ENCODE assay signal across 8 mouse cellular contexts in genomic region chr7:30957367-30957783, GRCm38 (mm10). TPM values are rescaled to one million over a fixed set of nuclear protein-coding genes. Genes with fewer than 3 reads are reported as not detected.
DNase-seq lines count a peak whose midpoint lies in the region; ATAC-seq and TF ChIP-seq lines count a peak whose summit lies in the region.

No protein-coding gene starts in this region.

- H3K4me1 ChIP-seq in embryonic facial prominence, embryonic 14.5 days (ENCODE audit: control insufficient read depth, insufficient read depth, low read length) = peaks cover 12% of the 10 kb centered on the region
- H3K4me1 ChIP-seq in kidney, embryonic 14.5 days (ENCODE audit: control insufficient read depth, insufficient read depth, low read length) = peaks cover 11% of the 10 kb centered on the region; the same call in 1 of the 2 replicates
- H3K4me1 ChIP-seq in limb, embryonic 15.5 days = peaks cover 23% of the 10 kb centered on the region

- H3K4me3 ChIP-seq in embryonic facial prominence, embryonic 14.5 days (ENCODE audit: low read depth, low read length) = peak overlapping the region; percentile 96
- H3K4me3 ChIP-seq in kidney, embryonic 14.5 days (ENCODE audit: low read length) = peak overlapping the region; percentile 82
- H3K4me3 ChIP-seq in limb, embryonic 15.5 days = peak overlapping the region; percentile 92
- H3K4me3 ChIP-seq in myocyte = peak overlapping the region; percentile 32

- H3ac ChIP-seq in myocyte (ENCODE audit: control insufficient read depth, insufficient read length) = peak overlapping the region; percentile 89

- peak overlapping the region; percentile 99 for H3K27ac ChIP-seq in embryonic facial prominence, embryonic 14.5 days (replicated peaks; ENCODE audit: low read depth, low read length)
- H3K27ac ChIP-seq in kidney, embryonic 14.5 days (ENCODE audit: low read depth, low read length) = peak overlapping the region; percentile 98
- peak overlapping the region; percentile 99 for H3K27ac ChIP-seq in limb, embryonic 15.5 days

- H3K36me3 ChIP-seq in embryonic facial prominence, embryonic 14.5 days (ENCODE audit: control insufficient read depth, insufficient read depth, low read length) = peaks cover 45% of the 10 kb centered on the region
- peaks cover 48% of the 10 kb centered on the region for H3K36me3 ChIP-seq in kidney, embryonic 14.5 days (ENCODE audit: control insufficient read depth, insufficient read depth, low read length)
- H3K36me3 ChIP-seq in limb, embryonic 15.5 days = peaks cover 37% of the 10 kb centered on the region
- no peaks in the 10 kb centered on the region for H3K36me3 ChIP-seq in myocyte (ENCODE audit: control insufficient read depth, insufficient read depth)
- peaks cover 5% of the 10 kb centered on the region for H3K36me3 ChIP-seq in splenic B cell, adult 2 months (ENCODE audit: control insufficient read depth, insufficient read depth, low read length, poor library complexity, severe bottlenecking)

- DNase-seq in 416B (ENCODE audit: low read depth) = peak; percentile 88
- DNase-seq in adrenal gland, postnatal 4 days (ENCODE audit: low spot score in 2 of 2) = peak; percentile 88 to 89
- DNase-seq in embryonic facial prominence, embryonic 14.5 days (ENCODE audit: low spot score) = peak; percentile 90
- DNase-seq in heart, adult 8-10 months (ENCODE audit: low spot score) = peak; percentile 94
- DNase-seq in splenic B cell, adult 2 months (ENCODE audit: low read depth, low spot score) = peak; percentile 93

- no peaks in the 10 kb centered on the region for H3K27me3 ChIP-seq in embryonic facial prominence, embryonic 14.5 days (replicated peaks; ENCODE audit: control insufficient read depth, insufficient read depth, low read length)
- H3K27me3 ChIP-seq in kidney, embryonic 14.5 days (ENCODE audit: control insufficient read depth, insufficient read depth, low read length) = no peaks in the 10 kb centered on the region
- H3K27me3 ChIP-seq in limb, embryonic 15.5 days = no peaks in the 10 kb centered on the region
- H3K27me3 ChIP-seq in myocyte (ENCODE audit: control insufficient read depth, insufficient read depth, insufficient read length) = no peaks in the 10 kb centered on the region
- H3K27me3 ChIP-seq in splenic B cell, adult 2 months (ENCODE audit: control insufficient read depth, insufficient read depth, low read length, poor library complexity, severe bottlenecking) = no peaks in the 10 kb centered on the region

- H3K9me3 ChIP-seq in embryonic facial prominence, embryonic 14.5 days (ENCODE audit: control insufficient read depth, low read length) = no peaks in the 10 kb centered on the region
- H3K9me3 ChIP-seq in kidney, embryonic 14.5 days (ENCODE audit: control insufficient read depth, low read length) = no peaks in the 10 kb centered on the region
- no peaks in the 10 kb centered on the region for H3K9me3 ChIP-seq in limb, embryonic 15.5 days

- WGBS in embryonic facial prominence, embryonic 14.5 days = under 1% methylated on average over 40 of the region's 43 CpGs
- under 1% methylated on average over 43 of the region's 43 CpGs for WGBS in kidney, embryonic 14.5 days
- WGBS in limb, embryonic 15.5 days = under 1% methylated on average over 43 of the region's 43 CpGs

- TF ChIP-seq POLR2A in myocyte (IDR thresholded peaks at IDR 0.05; ENCODE audit: insufficient read length, low read depth) = peak; percentile 84

- peak; percentile 74 for ATAC-seq in embryonic facial prominence, embryonic 14.5 days (ENCODE audit: low read depth)
- ATAC-seq in kidney, embryonic 14.5 days (ENCODE audit: low FRiP score, low TSS enrichment) = peak; percentile 53
- peak; percentile 73 for ATAC-seq in limb, embryonic 15.5 days (ENCODE audit: insufficient number of reproducible peaks, low FRiP score, low TSS enrichment, low read depth)

- peak overlapping the region; percentile 99 for H3K9ac ChIP-seq in embryonic facial prominence, embryonic 14.5 days (ENCODE audit: low read depth, low read length)
- peak overlapping the region; percentile 99 for H3K9ac ChIP-seq in kidney, embryonic 14.5 days (ENCODE audit: low read depth, low read length)
- peak overlapping the region; percentile 99 for H3K9ac ChIP-seq in limb, embryonic 15.5 days

- H3K4me2 ChIP-seq in embryonic facial prominence, embryonic 14.5 days (ENCODE audit: low read depth, low read length) = peak overlapping the region; percentile 79
- peak overlapping the region; percentile 87 for H3K4me2 ChIP-seq in kidney, embryonic 14.5 days (replicated peaks; ENCODE audit: low read depth, low read length)
- H3K4me2 ChIP-seq in limb, embryonic 15.5 days = peak overlapping the region; percentile 60
- H3K4me2 ChIP-seq in myocyte (ENCODE audit: low read depth) = peak overlapping the region; percentile 82

- peaks cover 8% of the 10 kb centered on the region for H3K79me2 ChIP-seq in myocyte (ENCODE audit: control insufficient read depth, insufficient read depth)

TF ChIP-seq in myocyte, 11 proteins besides CTCF, POLR2A, EP300 and RAD21:
- TF ChIP-seq SRF (IDR thresholded peaks at IDR 0.05; ENCODE audit: control insufficient read depth, insufficient read length, low read depth) = no peak
- TF ChIP-seq E2F4 (IDR thresholded peaks at IDR 0.05; ENCODE audit: insufficient read depth) = peak; percentile 3
- TF ChIP-seq CEBPB (IDR thresholded peaks at IDR 0.05; ENCODE audit: insufficient read depth, poor library complexity, severe bottlenecking) = no peak
- TF ChIP-seq POLR2AphosphoS2 (IDR thresholded peaks at IDR 0.05; ENCODE audit: insufficient read length, low read depth) = peak; percentile 89
- TF ChIP-seq MAX (IDR thresholded peaks at IDR 0.05; ENCODE audit: low read depth) = no peak
- TF ChIP-seq MYOD1 (IDR thresholded peaks at IDR 0.05; ENCODE audit: control insufficient read depth in 1 of 3, insufficient read length in 2 of 3, low read depth in 2 of 3) = no peak
- no peak for TF ChIP-seq USF1 (IDR thresholded peaks at IDR 0.05; ENCODE audit: low read depth)
- TF ChIP-seq MYOG (IDR thresholded peaks at IDR 0.05; ENCODE audit: control insufficient read depth in 1 of 3, insufficient read depth in 1 of 3, insufficient read length in 2 of 3, low read depth in 2 of 3) = no peak
- TF ChIP-seq TCF3 (IDR thresholded peaks at IDR 0.05; ENCODE audit: insufficient read length, low read depth) = no peak
- TF ChIP-seq REST (IDR thresholded peaks at IDR 0.05; ENCODE audit: insufficient read depth, insufficient read length) = no peak
- TF ChIP-seq TCF12 (IDR thresholded peaks at IDR 0.05; ENCODE audit: insufficient read depth, poor library complexity, severe bottlenecking) = no peak

RNA-seq across cellular contexts. Expression of gene Usf2, which starts 0.8 kb away (rescaled TPM):
- total RNA-seq in adrenal gland, postnatal 4 days (2021) = 100 to 1,000 TPM; 113 to 125 TPM
- polyA plus RNA-seq in embryonic facial prominence, embryonic 14.5 days (2014; fragmentation: Nextera tagmentation; extraction: Ambion mirVana) = 18.3 and 23.8 TPM in 2 replicates
- total RNA-seq in heart, adult 8-10 months (2022) = 100 to 1,000 TPM; 102 to 121 (median 107) TPM
- polyA plus RNA-seq in kidney, embryonic 14.5 days (2014; fragmentation: Nextera tagmentation; extraction: Ambion mirVana) = 21.1 and 29.2 TPM in 2 replicates
- polyA plus RNA-seq in limb, embryonic 15.5 days (2015; fragmentation: Nextera tagmentation; extraction: Ambion mirVana) = 22.3 and 23.4 TPM in 2 replicates
- polyA plus RNA-seq in myocyte (2012; fragmentation: generic; extraction: Trizol) = 88.6 TPM

RNA-seq across cellular contexts. Expression of gene Hamp, which starts 13.5 kb away (rescaled TPM):
- 10 to 100 TPM in 1 of 2 experiments, 1 to 10 TPM in 1; 2.3 to 36.9 TPM for total RNA-seq in adrenal gland, postnatal 4 days (2021)
- polyA plus RNA-seq in embryonic facial prominence, embryonic 14.5 days (2014; fragmentation: Nextera tagmentation; extraction: Ambion mirVana) = not detected in 2 replicates
- 10 to 100 TPM in 3 of 4 experiments, 1 to 10 TPM in 1; 9.3 to 31.5 (median 13.6) TPM for total RNA-seq in heart, adult 8-10 months (2022)
- not detected in 2 replicates for polyA plus RNA-seq in kidney, embryonic 14.5 days (2014; fragmentation: Nextera tagmentation; extraction: Ambion mirVana)
- not detected in 2 replicates for polyA plus RNA-seq in limb, embryonic 15.5 days (2015; fragmentation: Nextera tagmentation; extraction: Ambion mirVana)
- polyA plus RNA-seq in myocyte (2012; fragmentation: generic; extraction: Trizol) = not detected

RNA-seq across cellular contexts. Expression of gene Lsr, which starts 15.9 kb away (rescaled TPM):
- 10 to 100 TPM; 15.2 to 17.6 TPM for total RNA-seq in adrenal gland, postnatal 4 days (2021)
- polyA plus RNA-seq in embryonic facial prominence, embryonic 14.5 days (2014; fragmentation: Nextera tagmentation; extraction: Ambion mirVana) = 22.7 and 26.0 TPM in 2 replicates
- 1 to 10 TPM; 2.6 to 3.8 (median 3.1) TPM for total RNA-seq in heart, adult 8-10 months (2022)
- polyA plus RNA-seq in kidney, embryonic 14.5 days (2014; fragmentation: Nextera tagmentation; extraction: Ambion mirVana) = 48.5 and 57.1 TPM in 2 replicates
- 37.1 and 39.5 TPM in 2 replicates for polyA plus RNA-seq in limb, embryonic 15.5 days (2015; fragmentation: Nextera tagmentation; extraction: Ambion mirVana)
- 0.02 TPM for polyA plus RNA-seq in myocyte (2012; fragmentation: generic; extraction: Trizol)

RNA-seq across cellular contexts. Expression of gene Fam187b, which starts 16.2 kb away (rescaled TPM):
- total RNA-seq in adrenal gland, postnatal 4 days (2021) = under 1 TPM; 0.68 to 0.98 TPM
- 1.6 and 2.3 TPM in 2 replicates for polyA plus RNA-seq in embryonic facial prominence, embryonic 14.5 days (2014; fragmentation: Nextera tagmentation; extraction: Ambion mirVana)
- under 1 TPM in 2 of 4 experiments, not detected in 2; 0.25 TPM for total RNA-seq in heart, adult 8-10 months (2022)
- polyA plus RNA-seq in kidney, embryonic 14.5 days (2014; fragmentation: Nextera tagmentation; extraction: Ambion mirVana) = 5.3 TPM in 2 replicates
- 2.4 and 2.7 TPM in 2 replicates for polyA plus RNA-seq in limb, embryonic 15.5 days (2015; fragmentation: Nextera tagmentation; extraction: Ambion mirVana)
- not detected for polyA plus RNA-seq in myocyte (2012; fragmentation: generic; extraction: Trizol)

RNA-seq across cellular contexts. Expression of gene Hamp2, which starts 32.9 kb away (rescaled TPM):
- 10 to 100 TPM in 1 of 2 experiments, under 1 TPM in 1; 0.84 to 12.5 TPM for total RNA-seq in adrenal gland, postnatal 4 days (2021)
- 0.97 TPM in 1 of 2 replicates, not detected in the other for polyA plus RNA-seq in embryonic facial prominence, embryonic 14.5 days (2014; fragmentation: Nextera tagmentation; extraction: Ambion mirVana)
- total RNA-seq in heart, adult 8-10 months (2022) = 1 to 10 TPM; 3.6 to 9.2 (median 5.7) TPM
- polyA plus RNA-seq in kidney, embryonic 14.5 days (2014; fragmentation: Nextera tagmentation; extraction: Ambion mirVana) = not detected in 2 replicates
- polyA plus RNA-seq in limb, embryonic 15.5 days (2015; fragmentation: Nextera tagmentation; extraction: Ambion mirVana) = not detected in 2 replicates
- not detected for polyA plus RNA-seq in myocyte (2012; fragmentation: generic; extraction: Trizol)

Comparison
In these comparisons a context has a peak if more than half of its experiments do, and no peak if none do; other contexts are left out.
1. Peak in every context shown above with its lines: DNase-seq, ATAC-seq, H3K4me3 ChIP-seq and H3K27ac ChIP-seq.
2. H3K4me3 ChIP-seq: peak in every context shown above with its lines; median percentile 96 in embryonic facial prominence, embryonic 14.5 days; 92 in limb, embryonic 15.5 days; 82 in kidney, embryonic 14.5 days; 32 in myocyte.
3. RNA of gene Lsr, which starts 15.9 kb away (polyA plus RNA-seq): 48.5 to 57.1 TPM in kidney, embryonic 14.5 days, 37.1 to 39.5 TPM in limb, embryonic 15.5 days and 22.7 to 26.0 TPM in embryonic facial prominence, embryonic 14.5 days; 0.02 TPM in myocyte (single experiment); every median in the first group is over 10 times any median in the second.